Mouse (Mus musculus): ENCODE results near the gene Lrba. TPM values are rescaled to one million over a fixed set of nuclear protein-coding genes. Genes with fewer than 3 reads are reported as not detected.
A peak's percentile ranks its signal among the peaks of the same experiment; 100 is the strongest.

The Lrba gene
- total and polyA plus RNA-seq, 3 experiments = 12.3 to 22.6 (median 13.8) TPM

GRCm38 (mm10) chr3:86787423-86788123, 563.1 kb downstream of the Lrba start:
- Histone ChIP-seq H3K9me3 (replicated peaks; ENCODE audit: low read length) (no peaks in the 10 kb centered on the region), H3K36me3 (replicated peaks in 1 of 2; ENCODE audit: control insufficient read depth in 1 of 2, insufficient read depth in 1 of 2, low read length in 1 of 2) (peaks cover 0 to 27% of the 10 kb centered on the region in 2 experiments), H3K27me3 (replicated peaks) (no peaks in the 10 kb centered on the region), H3K4me1 (ENCODE audit: control insufficient read depth in 1 of 2, insufficient read depth in 2 of 2) (0 out of 4 replicates have a peak, but pooled peaks cover 0 to 2% of the 10 kb centered on the region in 2 experiments), H3K4me3 (replicated peaks in 1 of 3; ENCODE audit: low read depth in 2 of 3, low read length in 2 of 3, poor library complexity in 1 of 3) (no peak overlapping the region), H3K27ac (ENCODE audit: insufficient read depth, low read depth) (no peak overlapping the region), H3K79me2 (replicated peaks; ENCODE audit: control insufficient read depth, extremely low read depth, insufficient read depth, poor library complexity, severe bottlenecking) (no peaks in the 10 kb centered on the region), H3K4me2 (ENCODE audit: insufficient read depth, low read depth, poor library complexity, severe bottlenecking) (no peak overlapping the region), H3K9ac (ENCODE audit: insufficient read depth, low read depth) (no peak overlapping the region)
- in situ Hi-C loops (cut with MboI; ENCODE audit: low pct_ligation_motif_present, low pct_unique_long_range_greater_than_20kb, low sequenced_read_pairs) (loop anchor here (10.0 kb wide), 1 partner anchor 187 kb away; no protein-coding TSS in a partner anchor), dilution Hi-C loops (cut with MboI; ENCODE audit: extremely low pct_ligation_motif_present, extremely low pct_unique_long_range_greater_than_20kb, low sequenced_read_pairs) (no loop called here)
- no peak for DNase-seq (ENCODE audit: extremely low read depth)
- TF ChIP-seq PAX5 (IDR thresholded peaks at IDR 0.05; ENCODE audit: low read length) (no peak), HCFC1 (IDR thresholded peaks at IDR 0.05; ENCODE audit: low read depth, low read length) (no peak), MEF2A (IDR thresholded peaks at IDR 0.05; ENCODE audit: borderline replicate concordance, low read depth, low read length) (no peak), JUND (conservative IDR thresholded peaks at IDR 0.05; ENCODE audit: low read depth, low read length) (no peak), BHLHE40 (IDR thresholded peaks at IDR 0.05; ENCODE audit: low read depth, low read length) (no peak), SMC3 (IDR thresholded peaks at IDR 0.05; ENCODE audit: low read depth, low read length) (no peak), ZMIZ1 (IDR thresholded peaks at IDR 0.05; ENCODE audit: low read depth, low read length) (no peak), MXI1 (IDR thresholded peaks at IDR 0.05; ENCODE audit: low read depth, low read length) (no peak), ZC3H11A (IDR thresholded peaks at IDR 0.05; ENCODE audit: low read depth, low read length) (no peak), RCOR1 (conservative IDR thresholded peaks at IDR 0.05; ENCODE audit: low read depth, low read length) (no peak), RAD21 (IDR thresholded peaks at IDR 0.05; ENCODE audit: low read depth, low read length) (no peak), TBP (conservative IDR thresholded peaks at IDR 0.05; ENCODE audit: low read depth, low read length) (no peak)

- no peaks in the 10 kb centered on the region for H3K79me2 ChIP-seq (replicated peaks; ENCODE audit: control insufficient read depth, extremely low read depth, insufficient read depth, poor library complexity, severe bottlenecking)
- dilution Hi-C loops (cut with MboI; ENCODE audit: extremely low pct_ligation_motif_present, extremely low pct_unique_long_range_greater_than_20kb, low sequenced_read_pairs) (no loop called here), in situ Hi-C loops (cut with MboI; ENCODE audit: low pct_ligation_motif_present, low pct_unique_long_range_greater_than_20kb, low sequenced_read_pairs) (loop anchor here (10.0 kb wide), 1 partner anchor 186 kb away; no protein-coding TSS in a partner anchor)
- no peaks in the 10 kb centered on the region for H3K9me3 ChIP-seq (replicated peaks; ENCODE audit: low read length)
- no peaks in the 10 kb centered on the region for H3K27me3 ChIP-seq (replicated peaks)
- H3K4me2 ChIP-seq (ENCODE audit: insufficient read depth, low read depth, poor library complexity, severe bottlenecking) = no peak overlapping the region
- DNase-seq (ENCODE audit: extremely low read depth) = peak; percentile 51
- peak; percentile 55 for TF ChIP-seq RAD21 (IDR thresholded peaks at IDR 0.05; ENCODE audit: low read depth, low read length)
- TF ChIP-seq GABPA (IDR thresholded peaks at IDR 0.05; ENCODE audit: insufficient replicate concordance, low read depth, low read length) = no peak
- peak; percentile 83 for TF ChIP-seq SMC3 (IDR thresholded peaks at IDR 0.05; ENCODE audit: low read depth, low read length)
- TF ChIP-seq ZNF384 (IDR thresholded peaks at IDR 0.05; ENCODE audit: low read depth, low read length) = peak; percentile 92
- peak; percentile 64 to 79 for TF ChIP-seq CTCF (conservative IDR thresholded peaks at IDR 0.05 in 1 of 2, IDR thresholded peaks at IDR 0.05 in 1 of 2; ENCODE audit: low read depth in 2 of 2, low read length in 2 of 2)
- H3K36me3 ChIP-seq (replicated peaks in 1 of 2; ENCODE audit: control insufficient read depth in 1 of 2, insufficient read depth in 1 of 2, low read length in 1 of 2) = peaks cover 0 to 24% of the 10 kb centered on the region in 2 experiments
- no peak overlapping the region for H3K4me3 ChIP-seq (replicated peaks in 1 of 3; ENCODE audit: low read depth in 2 of 3, low read length in 2 of 3, poor library complexity in 1 of 3)
- H3K4me1 ChIP-seq (ENCODE audit: control insufficient read depth in 1 of 2, insufficient read depth in 2 of 2) = peaks cover 0 to 2% of the 10 kb centered on the region in 2 experiments; a peak in 1 of 4 replicates
- no peak overlapping the region for H3K9ac ChIP-seq (ENCODE audit: insufficient read depth, low read depth)
- H3K27ac ChIP-seq (ENCODE audit: insufficient read depth, low read depth) = no peak overlapping the region
These were observed 564.2 kb downstream of the Lrba start for GRCm38 (mm10) chr3:86788711-86789110.

Data from CH12.LX (cell line).